Mouse (Mus musculus): ENCODE measurements around the gene Chn1. TPM values are rescaled to one million over a fixed set of nuclear protein-coding genes. Genes with fewer than 3 reads are reported as not detected.

The Chn1 gene
- polyA plus RNA-seq (2015; fragmentation: Nextera tagmentation; extraction: Ambion mirVana) = 12.1 and 13.8 TPM in 2 replicates

DNA sequence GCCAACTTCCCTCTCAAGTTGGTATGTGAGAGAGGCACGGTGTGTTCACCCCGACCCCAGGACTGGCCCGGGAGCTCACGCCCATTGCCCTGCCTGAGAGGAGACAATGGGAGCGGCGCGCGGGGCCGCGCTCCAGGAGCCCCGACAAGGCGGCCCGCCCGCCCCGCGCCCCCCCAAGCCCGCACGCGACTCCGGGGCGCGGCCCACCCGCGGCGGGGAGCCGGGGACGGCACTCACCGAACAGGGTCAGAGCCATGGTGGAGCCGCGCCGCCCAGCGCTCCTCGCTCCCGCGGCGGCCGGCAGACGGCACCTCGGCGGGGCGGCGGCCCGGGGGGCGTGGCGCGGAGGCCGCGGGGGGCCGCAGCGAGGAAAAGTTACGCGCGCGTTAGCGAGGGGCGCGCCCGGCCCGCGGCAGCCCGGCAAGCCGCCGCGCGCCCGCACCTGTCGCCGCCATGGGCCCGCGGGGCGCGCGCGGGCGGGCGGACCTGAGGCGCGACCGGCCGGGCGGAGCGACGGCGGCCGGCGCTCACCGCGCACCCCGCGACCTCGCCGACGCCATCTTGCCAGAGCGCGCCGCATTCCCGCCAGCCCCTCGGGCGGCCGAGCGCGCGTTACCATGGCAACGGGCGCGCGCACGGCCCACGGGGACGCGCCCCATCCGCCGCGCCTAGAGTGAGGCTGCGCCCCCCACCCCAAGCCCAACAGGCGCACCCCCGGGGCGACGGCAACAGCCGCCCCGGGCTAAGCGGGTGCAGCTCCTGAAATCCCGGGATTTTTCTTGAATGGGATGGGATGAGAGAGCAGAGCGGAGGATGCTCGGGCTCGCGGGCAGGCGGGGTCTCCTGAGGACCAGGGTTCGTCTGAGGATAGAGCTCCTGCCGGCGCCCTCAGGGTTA, at the start of gene Chn1:
Chn1 (minus strand) TSS at position 561 of the 897 bp plus-strand sequence.

DNA sequence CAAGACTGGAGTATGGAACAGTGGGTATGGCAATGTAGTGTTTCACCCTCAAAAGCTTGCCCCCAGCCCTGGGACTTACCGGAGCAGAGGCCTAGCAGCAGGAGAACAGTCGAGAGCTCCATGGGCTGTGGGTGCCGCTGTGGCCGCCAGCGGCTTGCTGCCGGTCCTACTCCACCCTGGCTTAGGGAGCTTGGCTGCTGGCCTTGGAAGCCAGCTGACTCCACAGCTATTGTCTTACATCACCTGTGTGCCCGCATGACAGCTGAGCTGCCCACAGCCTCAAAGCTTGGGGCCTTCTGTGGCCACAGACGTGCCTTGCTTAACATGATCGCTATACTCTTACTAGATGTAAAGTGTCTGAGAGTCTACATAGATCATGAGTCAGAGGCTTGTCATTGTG, 195.0 kb downstream of the Chn1 start, which contains the start of gene Chrna1:
Chrna1 (minus strand) TSS at position 173 of the 400 bp plus-strand sequence.

Other genes with a start within 250 kb of the Chn1 start
- 7.4 and 8.2 TPM in 2 replicates for gene Wipf1, start 245.6 kb downstream of the Chn1 start, polyA plus RNA-seq (2015; fragmentation: Nextera tagmentation; extraction: Ambion mirVana)
- 57.6 and 70.5 TPM in 2 replicates for gene Chrna1, start 195.0 kb downstream of the Chn1 start, polyA plus RNA-seq (2015; fragmentation: Nextera tagmentation; extraction: Ambion mirVana)
- 21.4 and 26.5 TPM in 2 replicates for gene Atf2, start 117.3 kb upstream of the Chn1 start, polyA plus RNA-seq (2015; fragmentation: Nextera tagmentation; extraction: Ambion mirVana)
- 2,703 and 3,492 TPM in 2 replicates for gene Atp5g3, start 136.0 kb upstream of the Chn1 start, polyA plus RNA-seq (2015; fragmentation: Nextera tagmentation; extraction: Ambion mirVana)